Mouse (Mus musculus) brain, embryonic 14.5 days (tissue): Measurements from ENCODE around the gene Taok3.

Experiments
- CTCF ChIP-seq: fragments of 200-500 bp; IDR thresholded peaks from 2 replicates; pipeline ENCODE4 v1.5.1; 2012; ENCODE audit warnings: inconsistent platforms, mild to moderate bottlenecking, moderate library complexity, borderline replicate concordance; ENCODE audit not compliant: insufficient read depth, insufficient read length; ENCODE audit errors: extremely low read depth
- POLR2A ChIP-seq: fragments of 200-500 bp; IDR thresholded peaks from 2 replicates; pipeline ENCODE4 v1.6.1; 2012; ENCODE audit warnings: mild to moderate bottlenecking, inconsistent platforms, borderline replicate concordance; ENCODE audit not compliant: poor library complexity, insufficient read depth, insufficient read length, severe bottlenecking; ENCODE audit errors: extremely low read depth

DNA sequence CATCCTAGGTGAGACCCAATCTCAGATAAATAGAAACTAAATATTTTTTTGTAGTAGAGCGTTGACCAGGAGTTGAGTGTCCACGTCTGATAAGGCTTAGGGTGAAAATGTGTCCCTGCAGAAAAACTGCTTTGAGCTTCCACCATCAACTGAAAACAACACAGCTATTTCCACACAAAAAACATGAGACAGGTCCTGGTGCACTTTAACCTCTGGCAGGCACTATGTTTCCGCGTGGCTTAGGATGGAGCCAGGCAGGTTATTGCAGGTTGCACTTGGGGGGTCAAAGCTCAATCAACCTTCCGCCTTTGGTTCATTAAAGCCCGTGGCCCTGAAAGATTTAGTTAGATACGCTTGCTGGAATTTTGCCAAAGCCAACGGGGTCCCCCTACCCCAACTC is 1.1 kb upstream of the Taok3 start:
- TF ChIP-seq CTCF: no peak
- no peak for TF ChIP-seq POLR2A
